Mouse (Mus musculus): Measurements from ENCODE around the gene Vmn2r47.
"Not testable (repeated sequence)": the region's sequence is repeated elsewhere in the genome, so short reads cannot be mapped to it uniquely, and the experiment has no call there.

Gene Vmn2r47

GRCm38 (mm10) chr7:9841225-9841624 is at the start of gene Vmn2r47:
Vmn2r47 (minus strand) TSS chr7:9841325.
- not testable (repeated sequence) for DNase-seq

GRCm38 (mm10) chr7:9770471-9770870 is 70.7 kb downstream of the Vmn2r47 start, which contains the start of gene Vmn2r46:
Vmn2r46 (minus strand) TSS chr7:9770571.
- not testable (repeated sequence) for DNase-seq

All from kidney, postnatal 36 days (tissue).